Mouse (Mus musculus): ENCODE measurements at regions not wholly inside any gene's neighbourhood (a gene's known extent, or its start where the extent isn't known, plus 50 kb on each side); places are given as distances from the start of the nearest gene placed in this dataset.

GRCm38 (mm10) chr4:53223379-53223778 is 63.7 kb upstream of the Abca1 start:
- H3K27ac ChIP-seq (replicated peaks) = no peak overlapping the region
- WGBS = 91% methylated on average over 3 of the region's 3 CpGs
- H3K4me3 ChIP-seq = no peak overlapping the region
- no peaks in the 10 kb centered on the region for H3K36me3 ChIP-seq
- DNase-seq (ENCODE audit: low spot score) = no peak
- no peaks in the 10 kb centered on the region for H3K9me3 ChIP-seq (replicated peaks)
- H3K4me1 ChIP-seq = peaks cover 19% of the 10 kb centered on the region
- H3K27me3 ChIP-seq (ENCODE audit: low read depth, poor library complexity, severe bottlenecking) = peaks cover 11% of the 10 kb centered on the region

DNA sequence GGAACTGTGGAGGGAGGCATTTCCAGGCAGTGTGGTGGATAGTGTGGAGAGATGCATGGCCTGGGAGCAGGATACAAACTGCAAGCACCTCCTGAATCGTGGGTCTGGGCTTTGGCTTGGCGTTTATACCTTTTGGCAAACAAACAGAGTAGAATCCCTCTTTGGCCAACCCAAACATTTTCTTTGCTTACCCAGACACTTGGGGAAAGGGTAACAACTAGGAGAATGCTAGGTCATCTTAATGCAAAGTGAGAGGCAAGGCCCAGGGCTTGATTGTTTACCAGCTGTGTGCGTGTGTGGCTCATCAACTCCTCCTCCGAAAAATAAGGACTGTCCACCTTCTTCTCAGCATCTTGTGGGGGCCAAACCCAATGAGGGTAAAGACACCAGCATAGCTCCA is 61.1 kb upstream of the Abca1 start:
- Histone ChIP-seq H3K27ac (replicated peaks) (no peak overlapping the region), H3K4me1 (peaks cover 22% of the 10 kb centered on the region), H3K36me3 (no peaks in the 10 kb centered on the region), H3K4me3 (no peak overlapping the region), H3K27me3 (ENCODE audit: low read depth, poor library complexity, severe bottlenecking) (peaks cover 11% of the 10 kb centered on the region), H3K9me3 (replicated peaks) (no peaks in the 10 kb centered on the region)
- DNase-seq (ENCODE audit: low spot score) = no peak
- 83% methylated on average over 4 of the region's 4 CpGs for WGBS

DNA sequence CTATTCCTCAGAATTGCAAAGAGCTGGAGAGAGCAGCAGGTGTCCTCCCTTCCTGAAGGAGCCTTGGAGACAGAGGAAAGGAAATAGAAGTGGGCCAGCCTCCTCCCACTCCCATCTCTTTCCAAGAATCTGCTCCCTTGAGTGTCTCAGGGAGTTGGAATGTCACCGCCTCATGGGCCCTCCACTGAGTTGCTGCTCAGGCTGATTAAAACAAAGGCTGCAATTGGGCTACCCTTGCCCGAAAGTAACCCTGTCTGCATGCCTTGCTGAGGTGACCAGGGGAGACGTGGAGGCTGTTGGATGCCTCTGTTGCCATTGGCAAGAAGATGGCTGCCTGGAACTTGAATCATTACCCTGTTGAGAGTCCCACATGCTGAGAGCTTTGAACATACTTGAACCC is 59.7 kb upstream of the Abca1 start:
- WGBS = 66% methylated on average over 3 of the region's 3 CpGs
- Histone ChIP-seq H3K4me3 (no peak overlapping the region), H3K9me3 (replicated peaks) (no peaks in the 10 kb centered on the region), H3K27ac (replicated peaks) (no peak overlapping the region), H3K4me1 (peaks cover 22% of the 10 kb centered on the region), H3K36me3 (no peaks in the 10 kb centered on the region), H3K27me3 (ENCODE audit: low read depth, poor library complexity, severe bottlenecking) (peaks cover 11% of the 10 kb centered on the region)
- DNase-seq (ENCODE audit: low spot score) = no peak

GRCm38 (mm10) chr4:53218752-53219151 is 59.1 kb upstream of the Abca1 start:
- Histone ChIP-seq H3K9me3 (replicated peaks) (no peaks in the 10 kb centered on the region), H3K27me3 (ENCODE audit: low read depth, poor library complexity, severe bottlenecking) (peaks cover 11% of the 10 kb centered on the region), H3K4me1 (peaks cover 22% of the 10 kb centered on the region), H3K4me3 (no peak overlapping the region), H3K27ac (replicated peaks) (no peak overlapping the region), H3K36me3 (no peaks in the 10 kb centered on the region)
- 54% methylated on average over 7 of the region's 7 CpGs for WGBS
- DNase-seq (ENCODE audit: low spot score) = no peak

GRCm38 (mm10) chr4:53218291-53218640 is 58.6 kb upstream of the Abca1 start:
- no peaks in the 10 kb centered on the region for H3K36me3 ChIP-seq
- peak overlapping the region; percentile 70 for H3K4me3 ChIP-seq
- 53% methylated on average over 5 of the region's 5 CpGs for WGBS
- H3K9me3 ChIP-seq (replicated peaks) = no peaks in the 10 kb centered on the region
- peak overlapping the region; percentile 87; the same call in 1 of the 2 replicates for H3K27ac ChIP-seq (replicated peaks)
- H3K4me1 ChIP-seq = peaks cover 22% of the 10 kb centered on the region
- H3K27me3 ChIP-seq (ENCODE audit: low read depth, poor library complexity, severe bottlenecking) = peaks cover 11% of the 10 kb centered on the region
- DNase-seq (ENCODE audit: low spot score) = no peak

GRCm38 (mm10) chr4:53217608-53218290 is 58.1 kb upstream of the Abca1 start:
- Histone ChIP-seq H3K27ac (replicated peaks) (peak overlapping the region; percentile 87), H3K4me1 (peaks cover 22% of the 10 kb centered on the region), H3K9me3 (replicated peaks) (no peaks in the 10 kb centered on the region), H3K27me3 (ENCODE audit: low read depth, poor library complexity, severe bottlenecking) (peaks cover 11% of the 10 kb centered on the region), H3K4me3 (peak overlapping the region; percentile 70), H3K36me3 (no peaks in the 10 kb centered on the region)
- peak; percentile 69 for DNase-seq (ENCODE audit: low spot score)
- WGBS = under 1% methylated on average over 38 of the region's 38 CpGs

GRCm38 (mm10) chr4:53212541-53212940 is 52.8 kb upstream of the Abca1 start:
- H3K36me3 ChIP-seq = no peaks in the 10 kb centered on the region
- no peaks in the 10 kb centered on the region for H3K9me3 ChIP-seq (replicated peaks)
- 83% methylated on average over 4 of the region's 4 CpGs for WGBS
- DNase-seq (ENCODE audit: low spot score) = no peak
- H3K4me1 ChIP-seq = peaks cover 5% of the 10 kb centered on the region
- no peaks in the 10 kb centered on the region for H3K27me3 ChIP-seq (ENCODE audit: low read depth, poor library complexity, severe bottlenecking)
- H3K4me3 ChIP-seq = no peak overlapping the region
- H3K27ac ChIP-seq (replicated peaks) = no peak overlapping the region

GRCm38 (mm10) chr4:53210685-53211084 is 51.0 kb upstream of the Abca1 start:
- no peak for DNase-seq (ENCODE audit: low spot score)
- Histone ChIP-seq H3K36me3 (no peaks in the 10 kb centered on the region), H3K27me3 (ENCODE audit: low read depth, poor library complexity, severe bottlenecking) (no peaks in the 10 kb centered on the region), H3K4me3 (no peak overlapping the region), H3K27ac (replicated peaks) (no peak overlapping the region), H3K4me1 (no peaks in the 10 kb centered on the region), H3K9me3 (replicated peaks) (no peaks in the 10 kb centered on the region)
- WGBS = 83% methylated on average over 3 of the region's 3 CpGs
